Mouse (Mus musculus) skeletal muscle tissue, adult 2 months (tissue): ENCODE results near the gene Alkbh7.

ENCODE experiments used
- DNase-seq: peaks from one replicate; pipeline ENCODE4 v3.0.0-alpha.2; 2012; ENCODE audit warnings: low read depth, low spot score

Alkbh7 gene

GRCm38 (mm10) chr17:56986105-56986805 is 10.9 kb upstream of the Alkbh7 start:
- DNase-seq, result no peak

- no peak for DNase-seq
Observed at GRCm38 (mm10) chr17:56988441-56988840, 8.7 kb upstream of the Alkbh7 start.

DNA sequence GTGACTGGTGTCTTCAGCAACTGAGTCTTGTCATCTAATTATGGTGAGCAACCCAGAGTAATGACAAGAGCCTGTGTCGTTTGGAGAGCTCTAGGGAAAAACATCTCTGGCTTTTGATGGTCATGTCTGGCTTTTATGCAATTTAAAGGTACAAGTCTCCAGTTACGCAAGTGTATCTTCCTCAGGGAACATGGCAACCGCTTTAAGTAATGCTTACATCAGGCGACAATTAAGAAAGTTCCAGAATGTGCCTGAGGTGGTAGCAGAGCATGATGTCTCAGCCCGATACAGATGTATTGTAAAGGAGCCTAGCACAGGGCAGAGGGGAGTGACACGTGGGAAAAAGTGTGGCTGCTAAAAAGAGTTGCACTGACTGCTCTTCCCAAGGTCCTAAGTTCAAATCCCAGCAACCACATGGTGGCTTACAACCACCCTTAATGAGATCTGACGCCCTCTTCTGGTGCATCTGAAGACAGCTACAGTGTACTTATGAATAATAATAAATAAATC is 8.2 kb upstream of the Alkbh7 start:
- no peak for DNase-seq

DNA sequence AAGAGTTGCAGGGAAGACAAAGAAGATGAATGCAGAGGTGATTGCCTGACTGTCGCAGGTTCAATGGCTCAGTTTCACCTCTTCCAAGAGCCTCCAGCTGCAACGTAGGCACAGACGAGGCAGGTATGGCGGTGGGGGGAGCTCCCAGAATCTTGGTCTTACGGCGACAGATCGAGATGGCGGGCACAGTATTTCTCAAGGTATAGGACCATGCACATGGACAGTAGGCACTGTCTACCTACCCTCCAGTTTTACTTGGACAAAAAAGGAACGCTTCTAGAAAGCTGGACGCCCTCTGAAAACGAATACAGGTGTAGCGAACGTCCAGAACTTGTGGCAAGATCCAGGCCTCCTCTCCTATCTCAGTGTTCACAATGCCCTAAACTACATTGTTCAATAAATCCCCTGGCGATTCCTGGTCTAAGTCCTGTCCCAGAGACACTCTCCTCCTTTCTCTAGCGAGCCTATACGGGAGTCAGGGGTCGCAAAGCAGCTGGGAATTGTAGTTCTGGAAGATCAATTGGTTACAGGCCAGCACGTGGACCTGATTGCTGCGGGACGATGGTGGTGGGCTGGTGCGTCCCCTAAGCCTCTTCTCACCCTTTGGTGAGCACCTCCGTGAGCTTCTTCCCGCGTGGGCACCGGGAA is 7.5 kb upstream of the Alkbh7 start:
- DNase-seq, result peak; percentile 69

DNA sequence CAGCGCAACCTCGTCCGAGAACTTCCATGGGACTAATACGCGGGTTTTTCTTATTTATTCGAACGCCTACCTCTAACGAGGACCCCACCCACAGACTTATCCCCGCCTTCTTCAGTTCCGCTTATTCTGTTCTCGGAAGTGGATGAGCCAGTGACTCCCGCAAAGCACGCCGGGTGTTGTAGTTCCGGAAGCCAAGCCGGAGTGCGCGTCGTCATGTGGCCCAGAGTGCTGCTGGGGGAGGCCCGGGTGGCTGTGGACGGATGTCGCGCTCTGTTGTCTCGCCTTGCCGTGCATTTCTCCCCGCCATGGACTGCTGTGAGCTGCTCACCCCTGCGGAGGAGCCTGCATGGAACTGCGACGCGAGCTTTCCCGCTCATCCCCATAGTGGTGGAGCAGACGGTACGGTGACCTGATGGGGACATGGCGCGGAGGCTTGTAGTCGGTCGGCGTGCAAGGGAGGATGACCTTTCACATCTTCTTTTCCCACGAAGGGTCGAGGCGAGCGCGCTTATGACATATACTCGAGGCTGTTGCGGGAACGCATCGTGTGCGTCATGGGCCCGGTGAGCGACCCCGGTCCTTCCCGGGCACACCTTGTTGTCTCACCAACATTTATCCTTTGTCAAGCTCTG is 6.9 kb upstream of the Alkbh7 start, which contains the start of gene Clpp:
Clpp (plus strand) TSS at position 191 of the 632 bp plus-strand sequence.
- peak; percentile 90 for DNase-seq

DNA sequence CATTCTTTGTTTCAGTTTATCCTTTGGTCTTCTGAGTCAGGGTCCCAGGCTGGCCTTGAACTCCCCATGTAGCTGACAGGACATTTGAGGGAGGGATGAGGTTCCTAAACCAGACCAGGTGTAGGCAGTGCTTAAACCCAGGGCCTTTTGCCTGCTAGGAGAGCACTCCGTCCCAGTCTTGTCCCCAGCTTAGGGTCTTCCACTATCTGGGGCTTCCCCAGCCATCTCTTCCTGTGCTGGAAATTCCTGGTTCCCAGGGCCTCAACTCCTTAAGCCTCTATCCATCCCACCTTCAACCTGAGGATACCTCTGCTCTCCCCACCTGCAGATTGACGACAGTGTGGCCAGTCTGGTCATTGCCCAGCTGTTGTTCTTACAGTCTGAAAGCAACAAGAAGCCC is 6.2 kb upstream of the Alkbh7 start:
- no peak for DNase-seq

- DNase-seq, result no peak
Observed at GRCm38 (mm10) chr17:56995046-56995445, 2.1 kb upstream of the Alkbh7 start.

DNA sequence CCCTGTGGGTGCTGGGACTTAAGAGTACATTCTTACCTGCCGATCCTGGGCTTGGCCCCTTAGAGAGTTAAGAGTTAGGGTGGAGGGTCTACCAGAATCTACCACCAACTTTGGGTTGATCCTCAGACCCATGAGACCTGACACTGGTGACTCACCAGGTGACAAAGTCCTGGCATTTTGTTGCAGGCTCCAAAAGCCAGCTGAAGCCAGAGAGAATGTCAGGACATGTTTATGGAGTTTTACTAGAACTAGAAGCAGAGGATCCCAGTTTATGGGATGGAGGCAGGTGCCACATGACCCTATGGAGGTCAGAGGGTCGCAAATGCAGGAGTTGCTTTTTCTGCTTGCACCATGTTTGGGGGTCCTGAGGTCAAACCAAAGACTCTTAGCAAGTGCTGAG is 633 bp upstream of the Alkbh7 start:
- no peak for DNase-seq

DNA sequence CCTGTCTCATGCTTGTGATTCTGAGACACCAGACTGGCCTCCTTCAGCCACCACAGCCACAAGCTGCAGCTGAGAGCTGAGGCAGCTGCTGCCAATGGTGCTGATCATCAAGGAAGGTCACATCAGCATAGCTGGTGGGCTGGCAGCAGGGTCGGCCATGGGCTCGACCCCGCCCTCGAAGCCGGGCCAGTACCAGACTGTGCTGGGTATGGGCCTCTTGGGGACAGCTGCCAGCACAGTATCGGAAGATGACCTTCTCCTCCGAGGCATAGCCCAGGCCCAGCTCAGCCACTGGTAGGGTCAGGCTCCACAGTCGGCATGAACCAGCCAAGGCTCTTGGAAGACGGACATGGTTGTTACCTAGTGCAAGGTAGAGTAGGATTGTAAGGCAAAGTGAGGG is 2.3 kb downstream of the Alkbh7 start:
- no peak for DNase-seq

GRCm38 (mm10) chr17:56999968-57000609 is 3.0 kb downstream of the Alkbh7 start, which contains the start of gene Pspn:
TSS of gene Pspn (minus strand) at chr17:57000018.
- no peak for DNase-seq

DNA sequence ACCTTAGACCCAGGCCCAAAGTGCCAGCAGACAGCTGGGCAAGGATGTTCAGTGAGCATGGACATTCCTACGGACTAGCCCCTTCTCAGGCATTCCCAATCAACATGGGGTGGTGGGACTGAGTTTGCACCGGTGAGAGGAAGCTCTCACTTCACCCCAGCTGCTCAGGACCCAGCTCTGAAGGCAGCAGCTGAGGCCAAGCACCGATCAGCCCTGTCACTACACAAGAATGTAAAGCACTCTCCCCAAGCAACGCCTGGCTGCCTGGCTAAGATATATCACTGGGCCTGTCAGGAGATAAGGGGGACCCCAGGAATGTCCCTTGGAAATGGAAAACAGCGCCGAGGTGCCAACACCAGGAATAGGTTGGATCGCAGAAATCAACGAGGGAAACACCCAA is 4.1 kb downstream of the Alkbh7 start:
- no peak for DNase-seq

DNA sequence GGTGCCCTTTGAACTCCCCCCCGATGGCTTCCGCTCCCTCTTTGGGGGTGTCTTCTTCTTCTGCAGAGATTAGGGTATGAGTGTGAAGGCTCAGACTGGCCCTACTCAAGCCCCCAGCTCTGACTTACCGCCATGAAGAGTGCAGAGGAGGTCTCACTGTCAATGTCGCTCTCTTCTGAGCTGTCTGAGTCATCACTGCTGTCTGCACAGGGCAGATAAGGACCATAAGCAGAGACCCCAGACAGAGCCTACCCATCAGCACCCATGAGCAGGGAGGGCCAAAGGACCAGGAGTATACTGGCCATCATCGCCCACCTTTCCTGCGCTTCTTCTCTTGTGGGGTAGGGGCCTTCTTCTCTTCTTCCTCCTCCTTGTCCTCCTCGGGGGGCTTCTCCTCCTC is 6.9 kb downstream of the Alkbh7 start:
- no peak for DNase-seq

GRCm38 (mm10) chr17:57007137-57007905 is 10.2 kb downstream of the Alkbh7 start:
- no peak for DNase-seq

DNA sequence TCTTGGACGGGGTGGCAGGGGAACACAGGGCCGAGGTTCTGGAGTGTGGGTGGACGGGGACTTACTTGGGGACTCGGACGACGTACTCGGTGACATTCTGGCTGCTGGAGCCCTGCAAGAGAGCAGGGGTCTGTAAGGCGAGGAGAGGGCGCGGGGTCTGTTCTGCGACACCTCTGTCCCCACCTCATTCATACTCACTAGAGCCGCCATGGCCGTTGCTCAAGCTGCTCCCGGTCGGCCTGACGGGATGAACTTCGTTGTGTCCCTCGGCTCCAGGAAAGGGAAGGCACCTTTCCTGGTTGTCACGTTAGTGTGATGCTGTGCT is 13.7 kb downstream of the Alkbh7 start:
- DNase-seq, result no peak

GRCm38 (mm10) chr17:57011236-57012141 is 14.3 kb downstream of the Alkbh7 start, which contains the start of the genes Gtf2f1 and Gm17949:
TSS of gene Gtf2f1 (minus strand) at chr17:57011288.
TSS of gene Gm17949 (plus strand) at chr17:57011469.
- DNase-seq, result peak; percentile 100

DNA sequence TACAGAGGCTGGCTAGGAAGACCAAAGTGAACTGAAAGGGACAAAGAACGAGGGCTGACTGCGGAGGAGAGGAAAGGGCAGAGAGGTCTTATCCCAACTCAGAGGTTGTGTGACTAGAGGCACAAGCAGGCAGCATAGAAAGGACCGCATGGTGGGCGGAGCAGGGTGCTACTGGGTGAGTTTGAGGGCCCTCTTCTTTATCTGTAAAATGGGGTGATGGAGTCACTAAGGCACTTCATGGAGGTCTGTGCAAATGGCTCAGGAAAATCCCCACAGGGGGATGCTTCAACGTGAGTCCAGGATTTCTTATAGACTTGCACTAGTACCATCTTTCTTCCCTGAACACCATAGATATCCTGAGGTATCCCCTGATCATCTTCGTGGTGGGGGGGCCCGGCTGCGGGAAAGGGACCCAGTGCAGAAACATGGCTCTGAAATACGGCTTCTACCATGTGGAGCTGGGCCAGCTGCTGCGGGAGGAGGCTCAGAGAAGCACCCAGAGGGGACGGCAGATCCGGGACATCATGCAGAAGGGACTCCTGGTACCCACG is 15.2 kb downstream of the Alkbh7 start:
- no peak for DNase-seq

GRCm38 (mm10) chr17:57019693-57020092 is 22.6 kb downstream of the Alkbh7 start:
- no peak for DNase-seq

DNA sequence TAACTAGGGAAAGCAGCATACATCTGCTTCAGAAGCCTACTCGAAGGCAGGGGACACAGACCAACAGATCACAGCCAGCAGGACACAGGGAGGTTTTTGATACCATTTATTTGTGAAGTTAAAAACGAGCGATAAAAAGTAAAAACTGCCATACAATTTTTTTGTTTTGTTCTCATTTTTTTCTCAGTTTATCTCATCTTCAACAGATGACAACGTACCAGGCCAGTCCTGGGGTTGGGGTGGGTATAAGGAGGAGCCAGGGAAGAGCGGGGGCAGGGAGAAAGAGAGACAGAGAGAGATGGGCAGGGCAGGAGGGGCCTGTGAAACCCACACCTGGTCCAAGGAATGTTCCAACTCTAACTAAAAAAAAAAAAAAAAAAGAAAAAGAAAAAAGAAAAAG is 23.8 kb downstream of the Alkbh7 start:
- DNase-seq, result no peak

GRCm38 (mm10) chr17:57027471-57027870 is 30.3 kb downstream of the Alkbh7 start:
- DNase-seq, result no peak

DNA sequence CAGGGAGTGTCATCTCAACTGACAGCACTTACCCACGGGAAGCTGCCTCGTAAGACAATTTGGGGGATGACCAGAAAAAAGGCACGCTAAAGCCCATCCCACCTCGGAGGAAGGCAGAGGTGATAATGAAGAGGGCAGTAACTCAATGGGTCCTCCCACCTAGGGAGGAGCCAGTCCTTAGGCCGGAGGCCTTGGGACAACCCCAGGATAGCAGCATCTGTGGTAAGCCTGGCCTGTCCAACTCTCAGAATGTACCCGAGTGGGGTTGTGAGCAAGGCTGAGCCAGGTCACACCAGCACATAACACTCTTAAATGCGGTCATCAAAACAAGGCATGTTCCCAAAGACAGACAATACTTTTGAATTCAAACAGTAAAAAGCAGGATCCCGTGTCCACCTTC is 32.6 kb downstream of the Alkbh7 start:
- no peak for DNase-seq
